Comparison of ENCODE assay signal across 7 mouse cellular contexts in the genomic region with DNA sequence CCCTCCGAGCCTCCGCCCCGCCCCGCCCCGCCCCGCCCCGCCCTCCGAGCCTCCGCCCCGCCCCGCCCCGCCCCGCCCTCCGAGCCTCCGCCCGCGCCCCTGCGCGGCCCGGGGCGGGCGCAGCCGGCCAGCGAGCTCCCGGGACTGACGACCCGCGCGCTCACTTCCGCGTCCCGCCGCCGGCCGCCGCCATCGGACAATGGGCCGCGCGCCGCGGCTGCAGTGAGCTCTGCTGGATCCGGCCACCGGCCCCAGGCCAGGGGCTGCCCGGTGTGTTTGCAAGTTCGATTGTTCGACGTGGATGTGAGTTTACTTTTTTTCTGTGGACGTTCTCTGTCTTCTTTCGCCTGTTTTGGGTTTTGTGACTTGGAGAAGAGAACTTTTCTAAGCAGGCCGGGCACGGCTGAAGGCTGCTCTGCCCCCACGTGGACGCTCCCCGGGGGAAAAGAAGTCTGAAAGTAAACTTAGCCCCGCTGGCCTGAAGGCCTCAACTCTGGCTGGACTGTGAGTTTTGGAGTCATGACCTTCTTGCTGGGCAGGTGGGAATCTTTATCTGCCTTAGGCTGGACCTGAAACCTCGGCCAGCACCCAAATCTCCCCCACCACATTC. TPM values are rescaled to one million over a fixed set of nuclear protein-coding genes. Genes with fewer than 3 reads are reported as not detected.
DNase-seq lines count a peak whose midpoint lies in the region; ATAC-seq and TF ChIP-seq lines count a peak whose summit lies in the region.

Gene Limd1 (plus strand): TSS at position 121 of the 610 bp plus-strand sequence.

- H3K36me3 ChIP-seq in hindbrain, embryonic 15.5 days = no peaks in the 10 kb centered on the region
- peaks cover 18% of the 10 kb centered on the region for H3K36me3 ChIP-seq in small intestine, adult 2 months (ENCODE audit: control insufficient read depth, insufficient read depth, low read length)

- H3K4me2 ChIP-seq in hindbrain, embryonic 15.5 days = peak within 1 kb of the TSS; percentile 77

- peak; percentile 71 for TF ChIP-seq POLR2A in small intestine, adult 2 months (IDR thresholded peaks at IDR 0.05; ENCODE audit: low read depth, low read length)

- no peaks in the 10 kb centered on the region for H3K9me3 ChIP-seq in hindbrain, embryonic 15.5 days

- CTCF ChIA-PET in Patski (lab: Charles Lee) = interaction anchor here (1.3 to 5.4 kb wide), 8 partner anchors 8 to 51 kb away, joined by 4 to 25 read pairs (median 8); partner anchors contain the start of gene Sacm1l

- under 1% methylated on average over 41 of the region's 57 CpGs for WGBS in hindbrain, embryonic 15.5 days
- WGBS in small intestine, adult 2 months = 2% methylated on average over 45 of the region's 57 CpGs

- no peak for TF ChIP-seq CTCF in Patski (IDR thresholded peaks at IDR 0.05)
- peak; percentile 36; the same call in 1 of the 2 replicates for TF ChIP-seq CTCF in small intestine, adult 2 months (IDR thresholded peaks at IDR 0.05; ENCODE audit: extremely low read depth, insufficient read length, insufficient replicate concordance, low read depth, low read length)

- in situ Hi-C loops in Patski (cut with MboI; ENCODE audit: low pct_unique_long_range_greater_than_20kb) = loop anchor here (25.0 kb wide), 1 partner anchor 841 kb away; no protein-coding TSS in a partner anchor

- no peaks in the 10 kb centered on the region for H3K27me3 ChIP-seq in Patski
- H3K27me3 ChIP-seq in hindbrain, embryonic 15.5 days = no peaks in the 10 kb centered on the region
- no peaks in the 10 kb centered on the region for H3K27me3 ChIP-seq in small intestine, adult 2 months (ENCODE audit: control insufficient read depth, insufficient read depth, low read length)

- peaks cover 36% of the 10 kb centered on the region for H3K4me1 ChIP-seq in hindbrain, embryonic 15.5 days (replicated peaks)
- H3K4me1 ChIP-seq in small intestine, adult 2 months (ENCODE audit: control insufficient read depth, insufficient read depth, insufficient read length, low read length) = peaks cover 28% of the 10 kb centered on the region

- POLR2A ChIA-PET in Patski (lab: Charles Lee) = interaction anchor here (0.6 to 3.8 kb wide), 3 partner anchors 13 to 21 kb away, joined by 3 to 14 read pairs (median 4); no protein-coding TSS in a partner anchor

- peak within 1 kb of the TSS; percentile 59 for H3K27ac ChIP-seq in hindbrain, embryonic 15.5 days (replicated peaks)
- H3K27ac ChIP-seq in small intestine, adult 2 months (ENCODE audit: insufficient read depth, low read depth, low read length) = peak within 1 kb of the TSS; percentile 78

- peak; percentile 93 for ATAC-seq in Patski
- ATAC-seq in hindbrain, embryonic 15.5 days (ENCODE audit: low FRiP score, low read depth) = peak; percentile 71

- intact Hi-C loops in left cerebral cortex, postnatal 4 days (cut with DNase I) = no loop called here

- peak within 1 kb of the TSS; percentile 58 for H3K4me3 ChIP-seq in hindbrain, embryonic 15.5 days
- peak within 1 kb of the TSS; percentile 86 for H3K4me3 ChIP-seq in small intestine, adult 2 months (ENCODE audit: low read depth, low read length)

- DNase-seq in Patski (ENCODE audit: low read depth, low spot score) = no peak
- peak; percentile 47 for DNase-seq in cerebellum, adult 9-10 months
- DNase-seq in gastrocnemius, adult 8-10 months (ENCODE audit: low spot score in 2 of 2) = peak; percentile 59 to 73
- DNase-seq in left cerebral cortex, postnatal 4 days = peak; percentile 56
- peak; percentile 62 for DNase-seq in mesoderm, embryonic 11.5 days (ENCODE audit: low read depth, low spot score)

- peak within 1 kb of the TSS; percentile 42 for H3K9ac ChIP-seq in hindbrain, embryonic 15.5 days

RNA-seq across cellular contexts. Expression of gene Limd1, which starts in this region (rescaled TPM):
- polyA plus RNA-seq in Patski (2021) = 51.9 TPM
- 10 to 100 TPM; 34.3 to 48.3 (median 40.6) TPM for total RNA-seq in gastrocnemius, adult 8-10 months (2022)
- 13.8 and 14.3 TPM in 2 replicates for polyA plus RNA-seq in hindbrain, embryonic 15.5 days (2015; fragmentation: Nextera tagmentation; extraction: Ambion mirVana)
- 10 to 100 TPM in 1 of 2 experiments, 1 to 10 TPM in 1; 9.5 to 10.2 TPM for total RNA-seq in left cerebral cortex, postnatal 4 days (2021)
- 16.7 and 54.0 TPM in 2 replicates for polyA plus RNA-seq in small intestine, adult 2 months (2012; rRNA removed)
